Mouse (Mus musculus) CD4-positive, CD25-positive, alpha-beta regulatory T cell, adult 4 months (primary cell): ENCODE results near the gene Fam168a. TPM values are rescaled to one million over a fixed set of nuclear protein-coding genes. Genes with fewer than 3 reads are reported as not detected.
"Not testable (repeated sequence)": the region's sequence is repeated elsewhere in the genome, so short reads cannot be mapped to it uniquely, and the experiment has no call there.

Source experiments
- ATAC-seq: one replicate; pipeline ENCODE4 v1.8.0; 2017
- polyA plus RNA-seq, 2 experiments: library from polyadenylated mRNA; unstranded; fragments of 100-300 nt; shearing (Covaris generic); gene quantifications; one replicate each; pipeline ENCODE4 v1.2.1; 2017

Gene Fam168a
- polyA plus RNA-seq, 2 experiments from 2014 or later: 21.6 to 32.8 TPM

- ATAC-seq: no peak
These were observed 137.4 kb downstream of the Fam168a start for GRCm38 (mm10) chr7:100843866-100844265.

- ATAC-seq: no peak
These were observed 138.1 kb downstream of the Fam168a start for GRCm38 (mm10) chr7:100844385-100845025.

GRCm38 (mm10) chr7:100845026-100845400 lies 138.6 kb downstream of the Fam168a start:
- ATAC-seq: no peak

GRCm38 (mm10) chr7:100845412-100845811 lies 139.0 kb downstream of the Fam168a start:
- ATAC-seq: peak; percentile 68

DNA sequence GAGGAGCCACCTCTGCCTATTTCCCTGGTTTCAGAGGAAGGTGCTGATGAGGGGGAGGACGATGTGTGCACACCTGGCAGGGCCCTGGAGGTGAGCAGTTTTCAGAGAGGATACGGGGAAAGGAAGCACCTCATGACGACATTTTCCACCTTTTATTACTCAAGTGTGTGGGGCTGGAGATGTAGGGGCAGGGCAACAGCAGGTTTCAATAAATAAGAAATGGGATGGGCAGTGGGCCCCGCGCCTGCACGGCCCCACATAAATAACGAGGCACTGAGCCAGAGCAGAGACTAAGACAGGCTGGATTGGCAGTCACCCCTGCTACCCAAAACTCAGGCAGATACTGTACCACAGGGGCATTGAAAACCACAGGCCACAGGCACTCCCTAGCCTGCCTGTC lies 139.6 kb downstream of the Fam168a start:
- not testable (repeated sequence) for ATAC-seq

DNA sequence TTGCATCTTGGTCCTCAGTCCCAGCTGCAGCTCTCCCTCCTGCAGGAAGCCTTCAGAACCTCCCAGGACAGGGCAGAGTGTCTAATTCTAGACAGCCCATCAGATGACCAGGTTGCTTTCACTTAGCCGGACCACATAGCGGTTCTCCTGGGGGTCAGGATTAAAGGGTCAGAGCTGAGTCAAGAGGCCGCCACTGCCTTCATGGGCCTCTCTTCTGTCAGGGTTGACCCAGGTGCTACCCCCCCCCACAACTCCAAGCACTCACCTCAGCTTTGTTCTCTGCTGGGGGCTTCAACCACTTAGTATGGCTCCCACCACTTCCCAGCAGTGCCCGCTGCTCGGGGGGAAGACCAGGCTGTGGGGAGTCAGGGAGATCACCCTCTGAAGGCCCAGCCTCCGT lies 140.7 kb downstream of the Fam168a start:
- no peak for ATAC-seq

GRCm38 (mm10) chr7:100848744-100849143 lies 142.3 kb downstream of the Fam168a start:
- ATAC-seq: peak; percentile 61

DNA sequence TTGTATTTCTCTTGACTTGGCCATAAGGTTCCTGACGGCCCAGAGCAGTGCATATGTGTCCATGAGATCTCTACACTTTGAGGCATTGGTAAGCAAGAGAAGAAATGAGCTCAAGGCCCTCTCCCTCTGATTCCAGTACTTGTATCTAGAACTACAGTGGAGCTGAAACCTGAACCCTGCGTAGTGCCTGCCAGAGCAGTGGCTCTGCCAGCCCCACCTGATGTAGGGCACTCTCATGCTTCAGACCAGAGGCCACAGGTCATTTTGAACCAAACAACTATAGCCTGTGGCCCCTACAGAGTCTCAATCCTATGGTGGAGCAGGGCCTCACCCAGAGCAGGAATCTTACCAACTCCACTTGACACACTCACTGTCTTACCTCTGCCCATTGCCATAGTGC lies 143.1 kb downstream of the Fam168a start:
- ATAC-seq: no peak

- ATAC-seq: no peak
These were observed 145.3 kb downstream of the Fam168a start for GRCm38 (mm10) chr7:100851481-100852356.

DNA sequence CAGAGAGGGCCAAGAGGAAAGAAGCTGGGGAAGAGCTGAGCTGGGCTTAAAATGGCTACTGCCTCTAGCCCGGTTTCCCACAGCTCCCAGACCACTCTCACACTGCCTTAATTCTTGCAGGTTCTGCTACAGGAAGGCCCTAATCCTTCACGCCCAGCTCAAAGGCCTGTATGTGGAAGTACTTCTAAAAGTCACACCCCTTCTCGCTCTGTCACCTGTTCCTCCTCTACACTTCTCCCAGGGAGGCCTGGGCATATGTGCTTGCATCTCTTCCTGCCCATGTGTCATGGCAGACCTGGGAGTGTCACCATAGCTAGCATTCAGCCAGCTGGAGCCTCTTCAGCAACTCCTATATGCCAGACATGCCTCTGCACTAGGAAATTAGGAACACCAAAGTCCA lies 147.0 kb downstream of the Fam168a start:
- no peak for ATAC-seq

GRCm38 (mm10) chr7:100854137-100854814 lies 147.8 kb downstream of the Fam168a start:
- ATAC-seq: no peak

DNA sequence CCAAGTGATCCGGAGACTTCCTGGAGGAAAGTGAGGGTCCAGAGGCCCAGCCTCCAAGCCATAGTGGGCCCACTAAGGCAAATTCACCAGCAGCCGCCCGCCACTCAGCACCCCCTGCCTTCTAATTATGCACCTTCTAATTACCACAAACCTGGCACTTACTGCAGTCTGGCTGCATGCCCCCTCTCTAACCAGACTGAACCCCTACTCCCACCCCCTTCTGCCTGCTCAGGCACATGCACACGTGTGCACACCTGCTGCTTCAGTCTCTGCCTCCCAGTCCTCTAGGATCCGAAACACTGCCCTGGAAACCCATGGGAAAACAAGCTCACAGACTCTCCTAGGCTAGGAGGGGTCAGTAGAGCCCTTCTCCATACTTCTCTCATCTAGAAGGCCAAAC lies 148.4 kb downstream of the Fam168a start:
- ATAC-seq: no peak

DNA sequence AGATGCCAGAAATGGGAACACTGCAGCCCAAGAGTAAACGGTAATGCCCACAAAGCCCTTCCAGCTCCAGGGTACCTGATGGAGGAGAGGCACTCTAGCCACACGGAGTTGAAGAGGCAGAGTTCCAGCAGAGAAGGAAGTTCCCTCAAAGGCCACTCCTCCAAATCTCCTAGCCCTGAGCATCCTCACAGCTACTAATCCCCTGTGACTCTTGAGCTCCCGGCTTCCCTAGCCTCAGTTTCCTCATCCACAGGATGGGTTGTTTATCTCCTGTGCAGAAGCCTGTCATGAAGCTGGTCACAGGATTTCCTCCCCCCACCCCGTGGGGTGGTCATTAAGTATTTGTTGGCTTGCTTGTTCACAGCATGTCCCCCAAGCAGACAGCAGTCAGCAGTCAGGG lies 148.9 kb downstream of the Fam168a start:
- no peak for ATAC-seq

DNA sequence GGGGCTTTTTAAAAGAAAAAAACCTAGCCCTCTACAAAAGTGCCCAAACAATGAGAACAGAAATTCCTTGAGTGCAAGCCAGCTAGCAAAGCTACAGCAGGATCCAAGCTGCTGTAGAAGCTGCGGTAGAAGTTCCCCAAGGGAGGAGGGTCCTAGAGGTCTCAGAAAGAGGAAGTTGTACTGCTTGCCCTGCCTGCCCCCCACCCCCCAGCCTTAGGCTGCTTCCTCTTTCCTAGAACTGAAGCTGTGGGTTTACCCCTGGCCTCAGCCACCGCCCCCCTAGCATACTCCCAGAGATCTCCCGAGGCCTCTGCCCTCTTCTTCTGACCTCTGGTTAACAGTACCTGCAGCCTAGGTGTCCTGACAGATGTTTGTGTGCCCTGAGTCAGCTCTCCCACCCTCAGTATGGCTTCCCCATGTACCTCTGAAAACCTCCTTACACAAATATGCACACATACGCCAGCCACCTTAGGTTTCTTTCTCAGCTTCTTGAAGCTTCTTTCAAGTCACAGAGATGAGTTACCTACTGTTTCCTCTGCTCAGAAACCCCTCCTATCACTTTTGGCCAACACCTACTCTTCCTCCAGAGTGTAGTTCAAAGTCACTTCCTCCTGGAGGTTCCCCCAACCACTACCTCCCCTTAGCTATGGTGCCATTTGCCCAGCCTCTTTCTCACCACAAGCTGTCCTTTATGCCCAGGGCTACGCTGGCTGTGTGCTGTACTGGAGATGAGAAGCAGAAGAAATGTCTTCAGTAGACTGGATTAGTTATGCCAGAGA lies 149.5 kb downstream of the Fam168a start:
- peak; percentile 92 for ATAC-seq

- no peak for ATAC-seq
These were observed 154.0 kb downstream of the Fam168a start for GRCm38 (mm10) chr7:100860450-100860849.

- no peak for ATAC-seq
These were observed 154.8 kb downstream of the Fam168a start for GRCm38 (mm10) chr7:100861209-100861608.

- no peak for ATAC-seq
These were observed 155.9 kb downstream of the Fam168a start for GRCm38 (mm10) chr7:100862353-100862752.

GRCm38 (mm10) chr7:100862828-100863638 lies 156.6 kb downstream of the Fam168a start, which contains the start of gene Relt:
Gene Relt (minus strand): TSS chr7:100863446.
- ATAC-seq: peak; percentile 86

- no peak for ATAC-seq
These were observed 160.2 kb downstream of the Fam168a start for GRCm38 (mm10) chr7:100866675-100867074.

DNA sequence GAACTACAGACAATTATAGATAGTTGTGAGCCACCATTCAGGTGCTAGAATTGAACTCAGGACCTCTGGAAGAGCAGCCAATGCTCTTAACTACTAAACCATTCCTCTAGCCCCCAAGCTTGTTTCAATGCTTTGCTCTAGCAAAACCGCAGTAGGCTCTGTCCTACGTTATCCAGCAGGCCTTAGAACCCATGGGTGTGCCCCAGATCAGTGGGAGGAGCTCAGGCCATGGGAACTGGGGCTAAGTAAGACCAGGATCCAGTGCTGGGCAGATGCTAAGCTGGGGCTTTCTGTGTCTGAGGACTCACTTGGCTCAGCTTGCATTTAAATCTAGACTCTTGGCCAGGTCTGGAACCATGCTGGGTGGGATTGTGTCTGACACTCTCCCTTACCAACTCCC lies 161.1 kb downstream of the Fam168a start:
- ATAC-seq: no peak

DNA sequence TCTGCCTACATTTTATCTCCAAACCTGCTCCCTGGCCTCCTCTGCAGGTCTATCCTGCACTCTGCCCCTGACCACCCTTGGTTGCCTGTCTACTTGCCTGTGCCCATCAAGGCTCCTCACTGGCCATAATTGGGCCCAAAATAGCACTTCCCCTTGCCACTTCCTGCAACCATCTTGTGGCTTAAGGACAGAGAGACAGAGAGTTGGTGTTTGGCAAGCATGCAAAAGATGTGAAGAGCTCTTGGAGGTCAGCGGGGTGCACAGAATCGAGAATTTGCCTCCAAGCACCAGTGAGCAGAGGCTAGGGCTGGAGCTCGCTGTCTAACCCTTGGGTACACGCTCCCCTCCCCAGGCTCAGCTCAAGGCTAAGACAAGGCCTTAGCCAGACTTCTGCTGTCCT lies 162.1 kb downstream of the Fam168a start:
- no peak for ATAC-seq
